Mouse (Mus musculus) heart, embryonic 11.5 days (tissue): ENCODE results near the gene Obscn. TPM values are rescaled to one million over a fixed set of nuclear protein-coding genes. Genes with fewer than 3 reads are reported as not detected.
A peak's percentile ranks its signal among the peaks of the same experiment; 100 is the strongest.

Source experiments
- ATAC-seq: fragments of 200-750 bp; cut with Nextera tagmentation; replicated peaks from 2 replicates; pipeline ENCODE4 v1.8.0; 2017; ENCODE audit warnings: moderate library complexity; ENCODE audit not compliant: insufficient number of reproducible peaks, low FRiP score, low TSS enrichment
- H3K27ac ChIP-seq: fragments of 300-500 bp; sonication (generic); 2 replicates; pipeline ENCODE4 v1.5.1; 2014; ENCODE audit warnings: mild to moderate bottlenecking, low read depth, low read length
- H3K27me3 ChIP-seq: fragments of 300-500 bp; sonication (generic); 2 replicates; pipeline ENCODE4 v1.6.1; 2014; ENCODE audit warnings: mild to moderate bottlenecking, low read length, mixed read lengths; ENCODE audit not compliant: control insufficient read depth, insufficient read depth
- H3K36me3 ChIP-seq: fragments of 300-500 bp; sonication (generic); 2 replicates; pipeline ENCODE4 v1.6.1; 2014; ENCODE audit warnings: mild to moderate bottlenecking, low read length, moderate library complexity, mixed read lengths; ENCODE audit not compliant: control insufficient read depth, insufficient read depth
- H3K4me1 ChIP-seq: fragments of 300-500 bp; sonication (generic); 2 replicates; pipeline ENCODE4 v1.6.1; 2014; ENCODE audit warnings: low read length; ENCODE audit not compliant: control insufficient read depth, insufficient read depth
- H3K4me2 ChIP-seq: fragments of 300-500 bp; sonication (generic); 2 replicates; pipeline ENCODE4 v1.6.1; 2014; ENCODE audit warnings: mild to moderate bottlenecking, moderate library complexity
- H3K4me3 ChIP-seq: fragments of 300-500 bp; sonication (generic); 2 replicates; pipeline ENCODE4 v1.5.1; 2014; ENCODE audit warnings: low read depth, low read length
- H3K9ac ChIP-seq: fragments of 300-500 bp; sonication (generic); 2 replicates; pipeline ENCODE4 v1.6.1; 2014; ENCODE audit warnings: mild to moderate bottlenecking, low read depth, low read length, moderate library complexity
- H3K9me3 ChIP-seq: fragments of 300-500 bp; sonication (generic); replicated peaks from 2 replicates; pipeline ENCODE4 v1.6.1; 2016; ENCODE audit warnings: low read length; ENCODE audit not compliant: control insufficient read depth
- WGBS: fragments of 180-500 bp; shearing (Covaris S2); extraction: QIAGEN DNeasy Blood & Tissue Kit; methylation state at CpG from one replicate; pipeline ENCODE4 v1.1.7; 2014; ENCODE audit not compliant: insufficient replicate concordance; 5-methylcytosine and 5-hydroxymethylcytosine counted together
- polyA plus RNA-seq: library from polyadenylated mRNA; unstranded; fragments of >200 nt; fragmentation: Nextera tagmentation; extraction: Ambion mirVana; gene quantifications from 2 replicates; pipeline ENCODE4 v1.2.1, GENCODE M21; 2014

Obscn gene
- polyA plus RNA-seq, 1 experiment from 2014 or later, result 39.3 TPM

DNA sequence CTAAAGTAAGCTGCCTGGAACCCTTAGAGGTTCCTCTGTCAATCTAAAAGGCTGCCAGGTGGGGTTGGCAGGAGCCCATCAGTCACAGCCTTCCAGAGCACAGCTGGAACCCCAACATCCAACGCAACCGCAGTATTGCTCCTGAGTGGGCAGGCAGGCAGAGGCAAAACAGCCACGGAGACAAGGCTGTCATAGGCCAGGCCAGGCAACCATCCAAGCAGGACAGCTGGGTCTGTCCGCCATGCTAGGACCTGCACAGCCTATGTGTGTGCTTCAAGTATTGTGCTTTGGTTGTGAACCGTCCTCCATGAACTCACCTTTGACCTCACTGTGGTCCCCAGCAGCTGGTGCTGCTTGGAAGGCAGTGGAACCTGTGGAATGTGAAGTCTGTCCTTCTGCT is 19.7 kb upstream of the Obscn start:
- Histone ChIP-seq H3K27ac (no peak overlapping the region), H3K9me3 (no peaks in the 10 kb centered on the region), H3K36me3 (no peaks in the 10 kb centered on the region; the same call in 1 of the 2 replicates), H3K27me3 (no peaks in the 10 kb centered on the region), H3K9ac (no peak overlapping the region), H3K4me1 (peaks cover 3% of the 10 kb centered on the region), H3K4me3 (no peak overlapping the region), H3K4me2 (no peak overlapping the region)
- WGBS, result 94% methylated on average over 5 of the region's 5 CpGs
- ATAC-seq, result no peak

GRCm38 (mm10) chr11:59154220-59154619 is 18.0 kb upstream of the Obscn start:
- no peak overlapping the region for H3K4me3 ChIP-seq
- H3K9ac ChIP-seq, result no peak overlapping the region
- WGBS, result 69% methylated on average over 7 of the region's 7 CpGs
- H3K27me3 ChIP-seq, result no peaks in the 10 kb centered on the region
- peak; percentile 37; the same call in 1 of the 2 replicates for ATAC-seq
- H3K9me3 ChIP-seq, result no peaks in the 10 kb centered on the region
- peaks cover 3% of the 10 kb centered on the region for H3K4me1 ChIP-seq
- no peak overlapping the region for H3K4me2 ChIP-seq
- no peaks in the 10 kb centered on the region; the same call in 1 of the 2 replicates for H3K36me3 ChIP-seq
- peak overlapping the region; percentile 0; the same call in 1 of the 2 replicates for H3K27ac ChIP-seq

GRCm38 (mm10) chr11:59151729-59152128 is 15.5 kb upstream of the Obscn start:
- H3K4me2 ChIP-seq, result no peak overlapping the region
- H3K4me1 ChIP-seq, result peaks cover 3% of the 10 kb centered on the region
- no peak overlapping the region for H3K9ac ChIP-seq
- no peaks in the 10 kb centered on the region for H3K27me3 ChIP-seq
- ATAC-seq, result no peak
- H3K9me3 ChIP-seq, result no peaks in the 10 kb centered on the region
- WGBS, result 33% methylated on average over 3 of the region's 3 CpGs
- no peak overlapping the region for H3K27ac ChIP-seq
- H3K36me3 ChIP-seq, result no peaks in the 10 kb centered on the region
- H3K4me3 ChIP-seq, result no peak overlapping the region

GRCm38 (mm10) chr11:59149302-59149701 is 13.1 kb upstream of the Obscn start:
- H3K4me1 ChIP-seq, result peaks cover 3% of the 10 kb centered on the region
- H3K9ac ChIP-seq, result no peak overlapping the region
- 72% methylated on average over 3 of the region's 3 CpGs for WGBS
- H3K4me2 ChIP-seq, result no peak overlapping the region
- no peaks in the 10 kb centered on the region for H3K36me3 ChIP-seq
- H3K9me3 ChIP-seq, result no peaks in the 10 kb centered on the region
- no peaks in the 10 kb centered on the region for H3K27me3 ChIP-seq
- no peak overlapping the region for H3K27ac ChIP-seq
- H3K4me3 ChIP-seq, result no peak overlapping the region
- ATAC-seq, result no peak

DNA sequence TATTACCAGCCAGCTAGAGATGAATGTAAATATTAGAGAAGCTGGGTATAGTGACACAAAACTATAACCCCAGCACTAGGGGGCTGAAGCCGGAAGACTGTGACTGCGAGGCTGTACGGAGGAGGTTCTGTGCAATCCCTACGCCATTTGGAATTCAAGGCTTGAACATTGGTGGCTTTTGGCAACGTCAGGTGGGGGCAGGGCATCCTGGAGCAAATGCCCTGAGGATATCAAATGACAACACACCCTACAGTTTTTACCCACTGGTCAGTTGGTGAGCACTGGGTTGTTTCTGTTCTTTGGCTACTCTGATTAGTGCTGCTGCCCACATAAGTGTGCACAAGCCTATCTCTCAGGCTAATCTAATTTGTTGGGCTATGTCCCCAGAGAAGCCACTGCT is 6.8 kb upstream of the Obscn start:
- Histone ChIP-seq H3K4me3 (no peak overlapping the region), H3K36me3 (no peaks in the 10 kb centered on the region), H3K4me2 (no peak overlapping the region), H3K9me3 (no peaks in the 10 kb centered on the region), H3K27ac (no peak overlapping the region), H3K4me1 (peaks cover 15% of the 10 kb centered on the region), H3K9ac (no peak overlapping the region), H3K27me3 (peaks cover 4% of the 10 kb centered on the region; the same call in 1 of the 2 replicates)
- 83% methylated on average over 5 of the region's 5 CpGs for WGBS
- no peak for ATAC-seq

DNA sequence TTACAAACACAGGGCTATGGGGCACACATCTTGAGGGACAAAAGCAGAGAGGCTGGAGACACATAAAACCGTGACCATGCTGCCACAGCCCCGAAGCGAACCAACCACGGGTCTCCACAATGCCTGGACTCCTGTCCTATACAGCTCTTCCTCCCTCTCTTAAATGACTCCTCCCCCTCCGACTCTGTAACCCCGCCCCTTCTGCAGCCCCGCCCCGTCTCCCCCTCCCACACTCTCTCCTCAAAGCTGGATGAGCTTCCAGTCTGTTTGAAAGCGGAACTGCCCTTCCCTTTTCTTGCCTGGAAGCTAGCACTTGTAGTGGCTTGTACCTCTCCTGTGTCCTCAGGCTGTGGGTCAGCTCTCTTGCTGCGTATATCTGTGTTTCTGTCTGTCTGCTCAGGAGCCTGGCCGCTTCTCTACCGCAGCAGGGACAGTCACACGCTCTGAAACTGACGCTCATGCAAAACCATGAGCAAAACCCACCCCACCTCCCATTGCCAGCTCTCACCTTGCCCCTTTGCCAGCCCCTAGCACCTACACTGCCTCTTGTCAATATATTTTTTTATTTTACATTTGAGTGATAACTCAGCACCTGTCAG is 5.7 kb upstream of the Obscn start:
- Histone ChIP-seq H3K36me3 (no peaks in the 10 kb centered on the region), H3K27me3 (peaks cover 10% of the 10 kb centered on the region), H3K9me3 (no peaks in the 10 kb centered on the region), H3K4me1 (peaks cover 23% of the 10 kb centered on the region), H3K27ac (no peak overlapping the region), H3K4me3 (peak overlapping the region; percentile 20; the same call in 1 of the 2 replicates), H3K9ac (no peak overlapping the region; the same call in 1 of the 2 replicates), H3K4me2 (peak overlapping the region; percentile 44)
- 4% methylated on average over 13 of the region's 14 CpGs for WGBS
- ATAC-seq, result 0 out of 2 replicates have a peak, but pooled peaks have one; percentile 24

DNA sequence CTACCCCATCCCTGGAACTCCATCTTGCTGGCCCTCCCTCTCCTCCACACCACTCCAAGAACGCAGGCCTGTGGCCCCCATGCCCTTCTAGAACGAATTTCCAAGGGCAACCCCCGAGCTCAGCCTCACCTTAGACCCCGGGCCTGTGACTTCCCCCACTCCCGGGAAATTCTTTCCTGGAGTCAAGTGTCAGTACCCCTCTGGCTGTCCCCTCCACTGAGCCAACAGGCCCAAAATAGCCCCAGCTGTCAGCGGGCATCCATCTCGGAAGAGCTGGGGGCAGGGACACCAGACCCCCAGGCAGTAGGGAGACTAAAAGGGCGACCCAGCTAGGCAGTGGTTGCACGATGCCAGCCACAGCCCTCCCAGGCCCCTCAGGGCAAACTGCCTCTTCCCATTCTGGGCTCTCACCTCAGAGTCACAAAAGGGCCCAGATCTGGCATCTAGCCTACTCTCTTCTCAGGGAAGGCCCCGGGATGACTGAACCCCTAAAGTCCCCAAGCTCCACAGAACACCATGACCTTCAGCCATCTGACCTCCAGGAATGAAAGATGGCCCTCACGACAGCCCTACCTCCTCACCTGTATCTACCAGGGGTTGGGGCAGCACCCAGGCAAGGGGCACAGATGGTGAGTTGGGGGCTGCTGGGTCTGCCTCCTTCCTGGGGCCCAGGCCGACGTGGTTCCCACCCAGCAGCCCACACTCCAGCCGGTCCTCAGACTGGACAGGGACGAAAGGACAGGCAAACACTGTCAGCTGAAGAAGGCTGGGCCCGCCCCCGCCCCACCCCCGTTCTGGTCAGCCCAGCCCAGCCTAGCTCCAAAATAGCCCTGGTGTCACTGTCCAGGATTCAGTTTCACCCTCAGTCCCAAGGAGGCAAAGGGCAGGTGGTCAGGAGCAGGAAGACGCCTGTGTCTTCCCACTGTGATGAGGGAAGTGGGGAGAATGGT is 2.6 kb upstream of the Obscn start:
- Histone ChIP-seq H3K4me2 (peak overlapping the region; percentile 66), H3K4me3 (peak overlapping the region; percentile 37), H3K9me3 (no peaks in the 10 kb centered on the region), H3K36me3 (no peaks in the 10 kb centered on the region), H3K9ac (peak overlapping the region; percentile 84), H3K27me3 (peaks cover 37% of the 10 kb centered on the region), H3K4me1 (peaks cover 34% of the 10 kb centered on the region), H3K27ac (peak overlapping the region; percentile 90)
- ATAC-seq, result 0 out of 2 replicates have a peak, but pooled peaks have one; percentile 36
- WGBS, result 35% methylated on average over 19 of the region's 19 CpGs

DNA sequence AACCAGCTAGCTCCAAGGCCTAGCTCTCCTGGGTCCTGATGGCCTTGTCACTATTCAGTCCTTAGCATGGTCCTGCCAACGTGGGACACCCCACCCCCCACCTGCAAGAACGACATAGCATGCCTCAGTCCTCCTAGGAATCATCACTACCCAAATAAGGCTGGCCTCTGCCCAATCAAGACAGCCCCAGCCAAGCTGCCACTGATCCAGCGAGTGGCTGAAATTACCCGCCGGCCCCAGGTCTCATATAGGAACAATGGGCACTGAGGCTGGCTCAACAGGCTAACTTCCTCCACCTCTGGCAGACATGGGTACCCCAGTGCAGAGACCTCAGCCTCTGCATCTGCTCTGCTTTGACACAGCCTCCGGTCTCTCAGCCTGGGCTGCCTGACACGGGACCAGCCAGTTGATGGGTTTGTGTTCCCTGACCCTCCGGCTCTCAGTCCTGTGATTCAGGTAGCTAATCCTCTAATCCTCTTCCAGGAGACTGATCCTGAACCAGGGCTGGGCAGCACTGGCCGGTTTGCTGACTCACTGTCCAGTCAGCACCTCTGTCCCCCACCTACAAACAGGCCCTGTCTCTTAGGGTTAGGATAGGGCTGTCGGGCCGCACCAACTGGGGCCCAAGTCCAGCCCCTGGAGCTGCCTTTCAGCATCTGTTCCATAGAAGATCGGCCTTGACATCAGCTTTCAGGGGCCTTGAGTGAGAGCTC is 948 bp upstream of the Obscn start:
- Histone ChIP-seq H3K4me2 (peak overlapping the region; percentile 66), H3K27ac (0 out of 2 replicates have a peak overlapping the region, but pooled peaks have one; percentile 90), H3K27me3 (peaks cover 45% of the 10 kb centered on the region), H3K4me1 (peaks cover 34% of the 10 kb centered on the region), H3K9me3 (no peaks in the 10 kb centered on the region), H3K9ac (peak overlapping the region; percentile 84), H3K36me3 (no peaks in the 10 kb centered on the region; the same call in 1 of the 2 replicates), H3K4me3 (peak overlapping the region; percentile 37)
- no peak for ATAC-seq
- WGBS, result 50% methylated on average over 12 of the region's 12 CpGs
